Mouse (Mus musculus) ES-CJ7 (cell line): ENCODE measurements at regions not wholly inside any gene's neighbourhood (a gene's known extent, or its start where the extent isn't known, plus 50 kb on each side); places are given as distances from the start of the nearest gene placed in this dataset.

ENCODE experiments used
- DNase-seq: peaks from one replicate; pipeline ENCODE4 v3.0.0; 2011; ENCODE audit warnings: low read depth, low spot score

DNA sequence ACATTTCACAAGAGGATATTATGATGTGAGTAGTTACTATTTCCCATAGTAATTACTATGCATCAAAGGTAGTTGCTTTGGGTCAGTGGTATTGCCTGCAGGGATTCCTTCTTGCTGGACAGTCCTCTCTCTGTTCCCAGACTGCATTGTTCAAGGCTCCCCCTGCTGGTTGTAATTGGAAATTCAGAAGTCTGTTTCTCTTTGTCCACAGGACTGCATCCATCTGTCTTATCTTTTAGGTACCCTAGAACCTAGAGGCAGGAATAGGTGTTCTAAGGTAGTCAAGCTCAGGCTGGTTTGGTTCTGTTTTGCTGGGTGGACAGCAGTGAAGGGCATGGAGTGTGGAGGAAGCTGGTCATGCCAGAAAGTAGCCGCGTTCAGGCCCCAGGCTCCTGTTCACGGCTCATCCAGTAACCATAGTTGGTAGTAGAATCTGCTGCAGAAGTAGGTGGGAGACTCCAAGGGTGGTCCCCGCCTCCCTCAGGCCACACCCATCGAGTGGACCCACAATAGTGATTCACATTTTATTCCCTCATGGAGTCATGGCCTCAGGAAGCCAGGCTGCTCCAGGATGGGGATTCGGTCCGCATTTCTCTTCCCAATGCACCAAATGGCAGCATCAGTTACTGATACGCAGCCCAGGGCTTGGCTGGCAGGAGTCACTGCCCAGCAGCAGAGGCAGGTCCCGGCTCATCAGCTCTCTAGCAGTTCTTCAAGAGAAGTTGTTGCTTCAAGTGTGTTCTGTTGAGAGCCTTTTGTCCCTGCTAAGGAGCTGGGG, 51.7 kb upstream of the Caprin1 start:
- peak; percentile 61 for DNase-seq

DNA sequence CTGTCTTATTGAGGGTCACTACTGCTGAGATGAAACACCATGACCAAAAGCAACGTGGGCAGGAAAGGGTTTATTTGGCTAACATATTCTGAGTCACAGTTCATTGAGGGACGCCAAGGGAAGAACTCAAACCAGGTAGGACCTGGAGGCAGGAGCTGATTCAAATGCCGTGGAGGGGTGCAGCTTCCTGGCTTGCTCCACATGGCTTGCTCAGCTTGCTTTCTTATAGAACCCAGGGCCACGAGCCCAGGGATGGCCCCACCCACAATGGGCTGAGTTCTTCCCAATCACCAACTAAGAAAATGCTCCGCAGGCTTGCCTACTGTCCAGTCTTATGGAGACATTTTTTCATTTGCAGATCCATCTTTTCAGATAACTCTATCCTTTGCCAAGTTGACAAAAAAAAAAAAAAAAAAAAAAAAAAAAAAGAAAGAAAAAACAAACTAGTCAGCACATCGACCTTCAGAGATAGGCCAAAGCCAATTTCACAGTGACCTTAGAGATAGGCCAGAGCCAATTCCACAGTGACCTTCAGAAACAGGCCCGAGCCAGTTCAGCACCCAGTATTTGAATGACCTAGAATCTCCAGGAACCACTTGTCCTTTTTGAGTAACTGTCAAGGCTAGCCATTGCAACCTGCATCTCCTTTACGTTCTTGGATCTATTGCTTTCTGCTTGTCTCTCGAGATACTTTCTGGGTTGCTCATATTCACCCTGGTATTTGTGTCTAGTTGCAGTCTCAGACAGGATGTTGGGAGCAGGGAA, 52.5 kb upstream of the Caprin1 start:
- DNase-seq, result no peak

DNA sequence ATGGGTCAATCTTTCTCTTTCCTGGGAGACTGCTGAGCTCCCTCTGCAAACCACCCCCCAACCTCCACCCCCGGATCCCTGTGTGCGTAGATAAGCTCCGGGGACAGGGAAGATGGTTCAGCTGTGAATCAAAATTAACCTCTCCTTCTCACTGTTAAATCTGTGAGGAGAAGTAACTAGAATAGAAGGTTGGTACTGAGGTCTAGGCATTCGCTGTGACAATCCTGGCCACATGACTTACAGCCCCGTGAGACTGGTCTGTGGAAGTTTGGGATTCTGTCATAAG, 53.0 kb upstream of the Caprin1 start:
- DNase-seq, result no peak

DNA sequence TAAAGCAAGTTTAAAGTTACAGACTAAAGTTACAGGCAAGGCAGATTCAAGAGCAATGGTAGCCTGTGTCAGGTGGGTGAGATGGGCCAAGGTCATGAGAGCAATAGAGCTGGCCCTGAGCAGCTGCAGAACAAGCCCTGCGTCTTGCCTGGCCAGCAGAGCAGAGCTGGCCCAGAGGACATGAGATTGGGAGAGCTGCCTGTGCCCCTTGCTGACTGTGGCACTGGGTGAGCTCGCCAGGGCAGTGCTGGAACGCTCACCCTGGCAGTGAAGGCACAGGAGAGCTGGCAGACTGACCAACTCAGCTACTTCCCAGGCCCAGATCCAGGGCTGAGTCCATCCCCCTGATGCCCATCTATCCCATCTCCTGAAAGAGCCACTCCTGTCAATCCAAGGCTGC, 53.7 kb upstream of the Caprin1 start:
- DNase-seq, result no peak

DNA sequence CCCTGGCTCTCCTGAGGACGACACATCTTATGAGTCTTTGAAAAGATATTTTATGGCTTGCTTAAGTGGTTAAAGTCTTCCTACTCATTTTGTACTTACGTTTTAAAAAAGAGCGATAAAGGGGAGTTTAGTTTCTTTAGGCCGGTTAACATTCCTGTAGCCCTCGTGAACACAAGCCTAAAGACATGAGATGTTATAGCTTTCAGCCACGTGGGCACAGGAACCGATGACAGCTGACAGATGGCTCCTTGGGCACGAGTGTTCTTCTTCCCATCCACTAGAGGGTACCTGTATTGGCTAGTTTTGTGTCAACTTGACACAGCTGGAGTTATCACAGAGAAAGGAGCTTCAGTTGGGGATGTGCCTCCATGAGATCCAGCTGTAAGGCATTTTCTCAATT, 63.8 kb upstream of the Caprin1 start:
- no peak for DNase-seq

DNA sequence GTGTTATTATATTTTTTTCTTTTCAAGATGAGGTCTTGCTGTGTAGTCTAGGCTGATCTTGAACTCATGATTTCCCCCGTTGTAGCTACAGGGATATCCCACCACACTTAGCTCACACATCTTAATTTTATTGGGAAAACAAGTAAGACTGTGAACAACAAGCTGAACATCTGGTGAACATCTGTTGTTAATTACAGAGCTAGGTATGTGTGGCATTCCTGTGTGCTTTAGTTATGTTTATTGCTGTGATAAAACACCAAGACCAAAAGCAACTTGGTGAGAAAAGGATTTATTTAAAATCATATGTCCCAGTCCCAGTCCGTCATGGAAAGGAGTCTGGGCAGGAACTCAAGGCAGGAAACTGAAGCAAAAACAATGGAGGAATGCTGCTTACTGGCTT, 66.8 kb upstream of the Caprin1 start:
- DNase-seq, result no peak

DNA sequence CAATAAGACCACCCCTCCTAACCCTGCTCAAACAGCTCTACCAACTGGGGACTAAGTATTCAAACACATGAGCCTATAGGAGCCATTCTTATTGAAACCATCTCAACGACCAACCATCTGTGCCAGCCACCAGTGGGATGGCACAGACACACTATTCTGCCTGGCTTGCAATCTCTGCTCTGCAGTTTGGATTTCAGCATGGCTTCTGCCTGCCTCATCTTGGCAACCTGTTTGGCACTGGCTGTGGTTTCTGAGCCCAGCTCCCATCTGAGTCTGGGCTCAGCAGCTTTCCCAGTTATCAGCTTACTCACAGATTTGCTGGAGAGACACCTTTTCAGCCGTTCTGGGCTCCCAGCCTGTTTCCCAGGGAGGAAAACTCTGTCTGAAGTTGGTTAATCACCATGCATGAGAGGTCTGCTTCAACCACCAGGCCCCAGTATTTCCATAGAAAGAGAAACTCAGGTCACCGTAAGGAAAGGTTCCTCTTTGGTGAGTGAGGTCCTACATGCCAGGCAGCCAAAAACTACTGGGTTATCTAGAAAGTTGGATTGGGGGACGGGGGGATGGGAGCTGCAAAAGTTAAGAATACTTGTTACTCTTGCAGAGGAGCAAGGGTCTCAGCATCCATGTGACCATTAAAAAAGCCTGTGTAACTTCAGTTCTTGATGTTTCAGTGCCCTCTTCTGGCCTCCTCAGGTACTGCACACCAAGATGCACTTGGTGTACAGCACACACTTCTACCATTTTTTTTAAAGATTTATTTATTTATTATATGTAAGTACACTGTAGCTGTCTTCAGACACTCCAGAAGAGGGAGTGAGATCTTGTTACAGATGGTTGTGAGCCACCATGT, 68.1 kb upstream of the Caprin1 start:
- peak; percentile 83 for DNase-seq

DNA sequence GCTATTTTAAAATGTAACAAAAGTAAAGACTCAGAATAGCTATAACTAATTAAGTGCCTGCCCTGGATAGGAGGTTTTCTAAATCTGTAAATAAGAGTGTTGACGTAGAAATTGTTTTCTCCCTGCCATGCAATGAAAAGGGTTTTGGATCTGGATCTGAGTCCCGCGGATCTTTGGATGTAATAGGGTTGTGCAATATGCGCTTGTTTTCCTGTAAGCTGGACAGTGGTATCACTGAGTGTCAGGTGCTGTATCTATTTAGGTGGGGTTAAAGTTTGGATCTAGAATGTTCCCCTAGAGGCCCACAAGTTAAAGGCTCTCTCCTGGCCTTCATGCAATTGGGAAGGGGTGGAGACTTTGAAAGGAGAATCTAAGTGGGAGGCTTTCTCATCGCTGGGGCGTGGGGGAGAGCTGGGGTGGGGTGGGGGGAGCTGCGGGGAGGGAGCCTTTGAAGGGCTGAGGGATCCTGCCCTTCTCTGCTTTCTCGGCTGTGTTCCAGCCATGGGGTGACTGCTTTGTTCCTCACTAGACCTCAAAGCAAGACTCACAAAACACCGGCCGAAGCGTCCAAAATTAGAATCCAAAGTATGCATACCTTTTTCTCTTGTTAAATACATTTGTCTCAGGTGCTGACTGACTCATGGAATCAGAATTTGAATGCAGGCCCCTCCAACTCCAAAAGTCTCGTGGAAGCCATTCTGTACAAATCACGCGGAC, 70.0 kb upstream of the Caprin1 start:
- DNase-seq, result no peak

DNA sequence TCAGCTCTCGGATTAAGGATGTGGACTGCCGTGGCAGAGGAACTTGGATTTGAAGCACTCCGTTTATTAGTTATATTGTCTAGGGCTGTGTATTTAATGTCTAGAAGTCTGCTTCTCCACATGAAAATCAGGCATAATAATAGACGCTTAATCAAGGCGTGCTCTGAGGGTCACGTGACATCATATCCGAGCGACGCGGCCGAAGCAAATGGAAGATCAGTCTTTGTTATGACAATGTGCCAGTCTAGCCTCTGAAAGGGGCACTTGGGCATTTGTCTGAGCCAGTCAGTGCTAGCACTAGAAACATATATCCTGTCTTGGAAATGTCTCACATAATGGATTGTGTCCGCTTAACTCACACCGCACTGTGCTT, 70.5 kb upstream of the Caprin1 start:
- DNase-seq, result peak; percentile 59

DNA sequence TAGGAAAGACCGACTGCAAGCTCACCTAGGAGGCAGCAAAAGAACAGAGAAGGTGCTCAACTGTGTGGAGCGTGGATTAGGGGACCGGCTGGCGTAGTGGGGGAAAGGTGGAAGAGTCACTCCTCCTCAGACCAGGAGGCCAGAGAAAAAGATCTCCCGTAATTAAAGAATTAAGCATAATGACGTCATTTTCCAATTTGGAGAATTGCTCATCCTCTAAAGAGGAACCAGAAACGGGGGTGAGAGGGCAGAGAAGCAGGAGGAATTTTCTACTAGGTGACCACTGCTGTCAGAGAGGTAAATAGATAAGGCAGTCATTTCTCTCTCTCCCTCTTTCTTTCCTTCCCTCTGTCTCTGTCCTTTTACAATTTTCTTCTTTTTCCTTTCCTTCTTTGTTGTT, 71.2 kb upstream of the Caprin1 start:
- DNase-seq, result no peak

DNA sequence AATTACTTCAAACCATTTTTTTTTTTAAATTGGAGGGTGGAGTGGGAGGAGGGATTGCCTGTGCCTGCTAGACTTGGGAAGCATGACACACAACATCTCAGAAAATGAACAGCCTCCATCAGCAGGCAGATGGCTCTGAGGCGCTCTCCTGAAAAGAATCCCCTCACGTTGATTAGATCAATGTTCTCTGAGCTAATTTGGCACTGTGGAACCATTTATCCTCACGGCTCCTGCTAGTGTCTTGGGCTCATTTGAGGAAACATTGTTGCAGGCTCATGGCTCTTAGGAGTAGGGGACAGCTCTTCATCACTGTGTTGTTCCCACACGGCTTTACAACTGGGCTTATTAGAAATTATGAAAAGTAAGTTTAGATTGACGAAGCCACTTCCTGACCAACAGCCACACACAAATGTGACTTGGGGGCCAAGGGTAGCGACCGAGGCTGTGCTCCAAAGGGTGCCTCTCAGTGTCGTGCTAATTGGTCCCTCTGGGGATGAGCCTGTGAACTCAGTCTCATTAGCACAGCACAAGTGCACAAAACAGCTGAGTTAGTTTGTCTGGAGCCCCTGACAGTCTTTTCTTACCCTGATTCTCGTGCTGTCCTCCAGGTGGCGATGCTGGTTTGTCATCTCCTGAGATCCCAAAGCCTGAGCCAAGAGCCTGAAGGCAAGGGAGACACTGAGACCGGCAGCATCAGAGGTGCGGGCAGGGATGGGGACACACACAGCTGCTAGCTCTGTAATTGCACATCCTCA, 74.2 kb upstream of the Caprin1 start:
- peak; percentile 83 for DNase-seq

DNA sequence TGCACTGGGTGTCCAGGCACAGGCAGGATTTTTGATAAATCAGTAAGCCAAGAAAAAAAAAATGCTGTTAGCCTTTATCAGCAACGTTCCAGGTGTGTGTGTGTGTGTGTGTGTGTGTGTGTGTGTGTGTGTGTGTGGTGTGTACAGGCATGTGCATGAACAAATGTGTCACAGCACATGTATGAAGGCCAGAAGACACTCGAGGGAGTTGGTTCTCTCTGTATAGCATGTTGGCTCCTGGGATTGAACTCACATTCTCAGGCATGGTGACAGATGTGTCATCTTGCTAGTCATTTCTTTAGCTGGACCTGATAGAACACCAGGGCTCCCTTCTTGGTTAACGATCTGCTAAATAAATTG, 74.8 kb upstream of the Caprin1 start:
- no peak for DNase-seq

DNA sequence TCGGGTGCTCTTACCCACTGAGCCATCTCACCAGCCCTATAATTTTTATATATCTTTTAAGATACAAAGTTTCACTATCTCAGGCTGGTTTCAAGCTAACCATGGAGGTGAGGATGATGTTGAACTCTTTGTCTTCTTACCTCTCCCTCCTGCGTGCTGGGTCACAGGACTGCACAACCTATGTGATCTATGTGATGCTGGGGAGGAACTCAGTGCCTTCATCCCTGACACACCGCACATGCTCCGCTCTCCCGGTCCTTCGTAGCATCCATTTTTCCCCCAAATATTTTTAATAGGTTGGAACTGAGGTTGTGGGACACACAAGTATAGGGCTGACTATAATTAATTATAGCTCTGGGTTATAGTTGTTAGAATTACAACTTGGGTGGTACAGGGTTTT, 75.9 kb upstream of the Caprin1 start:
- no peak for DNase-seq

DNA sequence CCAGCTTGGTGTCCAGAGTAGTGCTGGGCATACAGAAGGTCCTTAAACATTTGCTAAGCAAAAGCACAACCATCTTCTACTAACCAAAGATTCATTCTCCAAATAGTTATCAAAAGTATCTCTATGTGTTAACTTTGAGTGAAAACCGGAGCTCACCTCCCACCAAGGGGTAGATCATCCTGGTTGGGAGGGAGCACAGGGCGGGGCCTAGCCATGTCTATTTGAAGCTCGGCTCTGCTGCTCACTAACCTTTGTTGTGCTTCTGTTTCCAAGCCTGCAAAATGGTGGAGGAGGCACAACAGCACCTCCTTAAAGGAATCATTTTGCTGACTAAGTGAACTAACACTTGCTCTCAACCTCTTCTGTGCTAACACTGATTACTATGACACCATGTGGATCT, 77.0 kb upstream of the Caprin1 start:
- no peak for DNase-seq

DNA sequence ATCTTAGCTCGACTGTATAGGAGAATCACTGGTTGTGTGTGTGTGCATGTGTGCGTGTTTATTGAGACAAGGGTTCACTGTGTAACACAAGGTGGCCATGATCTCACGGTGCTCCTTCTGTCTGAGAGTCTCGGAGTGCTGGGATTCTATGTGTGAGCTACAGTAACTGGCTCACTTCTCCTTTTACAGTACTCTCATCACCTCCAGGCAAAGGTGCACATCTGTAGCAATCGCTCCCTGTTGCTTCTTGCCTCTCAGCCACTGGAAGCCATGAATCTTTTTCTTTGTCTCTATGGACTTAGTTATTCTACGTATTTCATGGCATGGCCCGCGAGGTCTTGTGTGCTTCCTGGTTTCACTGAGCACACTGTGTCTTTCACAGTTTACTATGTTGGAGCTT, 78.3 kb upstream of the Caprin1 start:
- no peak for DNase-seq

DNA sequence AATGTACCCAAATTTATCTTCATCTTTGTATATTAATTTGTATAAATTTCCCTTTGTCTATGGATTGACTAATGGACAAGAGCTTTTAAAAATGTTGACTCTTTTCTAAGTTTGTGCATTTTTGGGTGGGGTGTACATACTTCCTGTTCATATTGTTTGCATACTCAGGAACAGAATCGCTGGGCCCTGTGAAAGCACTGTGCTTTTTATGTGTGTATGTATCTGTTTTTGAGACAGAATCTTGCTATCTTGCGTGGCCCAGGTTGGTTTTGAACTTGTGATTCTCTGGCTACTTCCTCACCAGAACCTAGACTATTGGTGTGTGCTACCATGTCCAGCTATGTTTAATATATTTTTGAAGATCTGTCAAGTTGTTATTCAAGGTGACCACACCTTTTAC, 78.8 kb upstream of the Caprin1 start:
- no peak for DNase-seq

DNA sequence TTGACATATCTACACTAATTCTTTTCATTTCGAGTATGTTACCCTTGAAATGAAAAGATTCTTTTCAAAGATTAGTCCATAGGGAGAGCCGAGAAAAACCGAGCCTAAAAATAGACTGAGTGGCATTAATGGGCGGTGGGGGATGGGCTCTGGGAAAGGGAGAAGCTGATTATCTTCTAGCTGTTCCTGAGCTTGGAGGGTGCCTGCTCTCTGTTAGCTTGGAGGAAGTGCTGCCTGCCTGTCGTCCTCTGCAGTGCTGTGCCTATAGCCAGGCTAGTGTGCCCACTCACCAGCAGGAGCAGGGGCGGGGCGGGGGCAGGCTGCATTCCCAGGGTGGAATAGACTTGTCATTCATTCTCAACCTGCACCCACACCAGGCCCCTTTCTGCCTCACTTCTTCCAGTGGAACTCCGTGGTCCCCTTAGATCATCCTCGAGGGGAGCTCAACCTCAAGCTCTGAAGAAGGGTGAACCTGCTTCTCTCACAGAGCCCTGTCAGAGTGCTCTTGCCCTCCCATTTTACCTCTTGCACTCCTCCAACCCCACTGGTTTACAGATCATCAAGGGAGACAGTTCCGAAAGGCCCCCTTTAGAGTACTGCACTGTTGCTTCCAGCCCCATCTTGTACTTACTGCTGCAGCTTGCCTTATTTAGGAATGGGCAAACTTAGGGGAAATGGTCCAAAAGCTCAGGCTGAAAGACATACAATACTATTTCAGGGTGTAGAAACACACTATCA, 76.6 kb upstream of the Lmo2 start:
- DNase-seq, result no peak

DNA sequence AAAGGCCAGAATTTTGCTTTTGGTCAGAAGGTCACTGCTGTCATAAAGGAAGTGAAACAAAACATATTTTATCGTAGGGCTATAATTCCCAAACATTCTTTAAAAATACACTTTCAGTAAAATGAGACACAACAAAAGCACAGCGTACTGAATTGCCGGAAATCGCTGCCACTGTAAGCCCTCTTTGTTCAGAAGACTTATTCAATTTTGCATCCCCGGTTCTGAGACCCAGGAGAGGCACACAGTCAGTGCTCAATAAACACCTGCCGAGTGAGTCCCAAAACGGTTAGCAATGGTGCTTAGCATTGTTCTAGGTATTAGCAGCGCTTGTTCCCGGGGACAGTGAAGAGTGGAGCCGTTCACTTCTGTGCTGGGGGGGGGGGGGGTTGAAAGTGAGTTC, 72.9 kb upstream of the Lmo2 start:
- DNase-seq, result no peak

DNA sequence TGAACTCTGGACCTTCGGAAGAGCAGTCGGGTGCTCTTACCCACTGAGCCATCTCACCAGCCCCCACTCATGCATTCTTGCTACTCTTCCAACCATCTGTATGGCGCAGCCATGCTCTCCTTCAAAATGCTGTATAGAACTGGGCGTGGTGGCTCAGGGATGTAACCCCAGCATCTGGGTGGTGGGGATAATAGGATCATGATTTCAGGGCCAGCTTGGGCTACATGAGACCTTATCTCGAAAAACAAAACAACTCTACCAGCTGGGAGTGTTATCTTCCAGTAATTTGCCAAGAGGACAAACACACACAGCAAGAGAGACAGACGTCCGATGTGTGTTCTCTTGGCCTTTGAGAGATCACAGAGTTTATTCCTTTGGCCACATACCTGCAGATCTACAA, 69.8 kb upstream of the Lmo2 start:
- no peak for DNase-seq

DNA sequence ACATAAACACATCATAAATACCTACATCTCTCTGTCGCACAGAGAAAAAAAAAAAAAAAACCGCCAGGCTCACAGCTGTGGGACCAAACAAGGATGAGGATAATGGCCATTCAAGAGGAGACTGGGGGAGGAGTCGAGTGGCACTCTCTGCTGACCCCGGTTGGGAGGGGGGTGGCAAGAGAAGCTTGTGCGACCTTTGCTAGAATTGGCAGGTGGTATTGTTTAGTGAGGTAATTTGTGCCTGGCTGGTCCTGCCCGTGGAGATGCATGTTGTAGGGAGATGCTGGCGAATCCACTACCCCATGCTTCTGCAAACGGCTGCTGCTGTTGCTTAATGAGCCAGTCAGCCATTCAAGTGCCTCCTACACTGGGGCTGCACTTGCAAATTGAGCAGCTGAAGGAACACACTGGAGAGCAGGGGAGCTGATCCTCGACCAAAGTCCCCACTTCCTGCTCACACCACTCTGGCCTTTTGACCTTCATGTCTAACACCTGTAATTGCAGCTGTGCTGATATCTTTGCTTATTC, 66.5 kb upstream of the Lmo2 start:
- DNase-seq, result peak; percentile 24
